Mouse (Mus musculus) adrenal gland, adult 18-20 months (tissue): ENCODE data around the gene Zscan26. TPM values are rescaled to one million over a fixed set of nuclear protein-coding genes. Genes with fewer than 3 reads are reported as not detected.

Source experiments
- microRNA-seq, 2 experiments: library from miRNA; unstranded; fragments of <30 nt; microRNA quantifications; one replicate each; pipeline ENCODE4 v1.2.0; 2021; ENCODE audit warnings: borderline number of aligned reads in 2 of 2
- total RNA-seq, 2 experiments: library from RNA; stranded (reverse); gene quantifications; 1 replicate in 1 of 2; 2 replicates in 1 of 2; pipeline ENCODE4 v1.2.3; 2021

Zscan26 gene
- total RNA-seq, 2 experiments from 2014 or later: 36.3 to 41.8 TPM

Small RNAs within 50 kb of the gene (microRNA-seq; reads per million reads assigned to microRNA genes)
- 0 reads per million in 2 experiments for gene Mir1896
- 0 reads per million in 2 experiments for gene Mir6942

Other genes starting within 250 kb of the Zscan26 start
- gene Gpx5, start 161.0 kb downstream of the Zscan26 start, total RNA-seq: not detected
- gene Gpx6, start 141.6 kb downstream of the Zscan26 start, total RNA-seq: not detected
- gene Olfr1367, start 106.8 kb downstream of the Zscan26 start, total RNA-seq: not detected
- gene Zscan12, start 90.9 kb downstream of the Zscan26 start, total RNA-seq: 1 to 10 TPM; 9.5 to 9.8 TPM
- gene Zkscan3, start 51.0 kb downstream of the Zscan26 start, total RNA-seq: 10 to 100 TPM; 61.1 to 72.4 TPM
- under 1 TPM; 0.36 to 0.45 TPM for gene Pgbd1, start 12.7 kb downstream of the Zscan26 start, total RNA-seq
- 1 to 10 TPM in 1 of 2 experiments, under 1 TPM in 1; 0.76 to 1.5 TPM for gene Nkapl, start 14.8 kb upstream of the Zscan26 start, total RNA-seq
- gene Zkscan4, start 25.2 kb upstream of the Zscan26 start, total RNA-seq: 1 to 10 TPM; 2.2 to 2.6 TPM
- gene Gm10065, start 25.7 kb upstream of the Zscan26 start, total RNA-seq: not detected
- 10 to 100 TPM; 13.8 to 16.2 TPM for gene AK157302, start 41.5 kb upstream of the Zscan26 start, total RNA-seq
- 100 to 1,000 TPM in 1 of 2 experiments, 10 to 100 TPM in 1; 87.5 to 171 TPM for gene Gm11273, start 47.7 kb upstream of the Zscan26 start, total RNA-seq
- gene Zkscan8, start 77.4 kb upstream of the Zscan26 start, total RNA-seq: 10 to 100 TPM; 13.5 to 15.6 TPM
- not detected for gene Olfr1366, start 89.1 kb upstream of the Zscan26 start, total RNA-seq
- not detected for gene Olfr1535, start 106.2 kb upstream of the Zscan26 start, total RNA-seq
- not detected for gene Olfr1364, start 128.0 kb upstream of the Zscan26 start, total RNA-seq
- gene Olfr1362, start 160.3 kb upstream of the Zscan26 start, total RNA-seq: not detected
- not detected for gene Olfr11, start 188.8 kb upstream of the Zscan26 start, total RNA-seq
- not detected for gene Olfr1361, start 209.7 kb upstream of the Zscan26 start, total RNA-seq
- gene Olfr1360, start 223.7 kb upstream of the Zscan26 start, total RNA-seq: not detected
- not detected for gene Olfr1359, start 244.4 kb upstream of the Zscan26 start, total RNA-seq